Mouse (Mus musculus) G1E-ER4 (cell line): ENCODE measurements around the gene Nhp2. TPM values are rescaled to one million over a fixed set of nuclear protein-coding genes. Genes with fewer than 3 reads are reported as not detected.

ENCODE experiments used
- GATA1 ChIP-seq: IDR thresholded peaks from one replicate; pipeline ENCODE4 v1.8.0; 2012; ENCODE audit warnings: low read length, inconsistent platforms
- polyA plus RNA-seq: library from polyadenylated mRNA; stranded (reverse); fragments of >175 nt; gene quantifications from 2 replicates; pipeline ENCODE4 v1.2.3, GENCODE M21; 2012

The Nhp2 gene
- polyA plus RNA-seq, 1 experiment: 247 TPM

GRCm38 (mm10) chr11:51594715-51595350, 24.7 kb upstream of the Nhp2 start:
- TF ChIP-seq GATA1: no peak

DNA sequence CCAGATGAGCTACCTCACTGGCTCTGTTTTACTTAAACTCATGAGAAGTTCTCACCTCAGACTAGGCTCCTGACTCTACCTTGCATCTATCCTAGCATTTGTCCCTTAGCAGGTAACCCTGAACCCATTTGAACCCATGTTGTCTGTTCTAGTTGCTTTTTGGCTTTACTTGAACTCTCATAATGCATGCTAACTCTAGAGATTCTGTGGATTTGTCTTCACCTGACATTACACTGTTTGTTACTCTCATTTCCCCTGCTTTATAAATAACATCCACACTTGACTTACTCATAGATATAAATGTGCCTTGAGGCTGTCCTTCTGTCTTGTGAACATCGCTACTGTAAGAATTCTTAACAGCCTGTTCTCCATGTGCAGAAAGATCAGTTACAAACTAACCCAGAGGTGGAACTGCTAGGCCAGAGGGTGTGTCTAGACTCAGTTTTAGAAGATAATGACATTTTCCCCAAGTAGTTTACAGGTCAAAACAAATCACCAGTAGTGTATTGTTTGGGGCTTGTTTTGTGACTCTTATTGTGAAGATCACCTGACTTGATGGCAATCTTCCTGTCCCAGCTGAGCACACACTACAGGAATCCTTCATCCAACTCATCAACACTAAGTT, 24.0 kb upstream of the Nhp2 start:
- TF ChIP-seq GATA1: no peak

GRCm38 (mm10) chr11:51597553-51597952, 22.0 kb upstream of the Nhp2 start:
- no peak for TF ChIP-seq GATA1

DNA sequence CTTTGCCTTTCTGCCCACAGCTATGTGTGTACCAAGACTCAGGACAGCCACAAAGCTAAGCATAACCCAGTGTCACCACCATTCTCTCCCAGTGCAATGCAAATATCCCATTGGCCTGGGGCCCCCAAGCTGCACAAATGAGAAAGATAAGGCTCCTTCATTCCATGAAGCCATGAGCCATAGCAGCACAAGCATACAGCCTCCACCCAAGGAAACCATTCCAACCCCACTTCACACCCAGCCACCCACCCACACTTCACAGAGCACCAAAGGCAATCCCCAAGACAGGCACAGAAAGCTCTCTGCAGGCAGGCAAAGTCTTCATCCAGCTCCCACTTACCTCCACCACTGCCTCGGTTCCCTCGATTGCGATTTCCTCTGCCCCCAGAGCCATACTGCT, 17.3 kb upstream of the Nhp2 start:
- TF ChIP-seq GATA1: no peak

- no peak for TF ChIP-seq GATA1
Observed at GRCm38 (mm10) chr11:51605602-51606446, 13.7 kb upstream of the Nhp2 start.

- no peak for TF ChIP-seq GATA1
Observed at GRCm38 (mm10) chr11:51606447-51607095, 13.0 kb upstream of the Nhp2 start, which contains the start of gene Hnrnpab. Hnrnpab (minus strand) TSS chr11:51606847.

DNA sequence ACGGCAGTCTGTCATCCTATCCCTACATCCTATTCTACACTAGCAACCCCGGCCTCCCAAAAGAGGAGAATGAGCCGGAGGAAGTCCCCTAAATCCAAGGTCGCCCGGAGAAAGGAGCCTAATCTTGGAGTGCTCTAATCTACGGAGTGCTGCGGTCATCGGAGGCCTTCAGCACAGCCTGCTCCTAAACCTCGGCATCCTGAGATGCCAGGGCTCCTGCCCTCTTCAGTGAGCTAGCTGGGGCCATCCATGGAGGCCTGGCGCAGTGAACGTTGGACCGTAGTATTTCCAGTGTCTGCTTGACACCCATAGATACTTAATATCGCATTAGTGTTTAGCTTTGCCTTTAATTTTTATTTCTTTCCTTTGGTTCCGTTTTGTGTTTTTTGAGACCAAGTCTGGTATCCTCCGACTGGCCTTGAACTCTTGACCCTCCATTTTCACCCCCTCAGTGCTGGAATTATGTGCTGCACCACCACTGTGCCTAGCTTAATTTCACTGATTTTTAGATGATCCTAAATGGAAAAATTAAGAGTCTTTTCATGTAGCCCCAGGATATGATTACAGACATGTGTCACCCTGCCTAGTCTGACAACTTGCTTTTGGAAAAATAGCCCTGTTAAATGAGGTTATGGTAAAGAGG, 12.3 kb upstream of the Nhp2 start:
- TF ChIP-seq GATA1: no peak

DNA sequence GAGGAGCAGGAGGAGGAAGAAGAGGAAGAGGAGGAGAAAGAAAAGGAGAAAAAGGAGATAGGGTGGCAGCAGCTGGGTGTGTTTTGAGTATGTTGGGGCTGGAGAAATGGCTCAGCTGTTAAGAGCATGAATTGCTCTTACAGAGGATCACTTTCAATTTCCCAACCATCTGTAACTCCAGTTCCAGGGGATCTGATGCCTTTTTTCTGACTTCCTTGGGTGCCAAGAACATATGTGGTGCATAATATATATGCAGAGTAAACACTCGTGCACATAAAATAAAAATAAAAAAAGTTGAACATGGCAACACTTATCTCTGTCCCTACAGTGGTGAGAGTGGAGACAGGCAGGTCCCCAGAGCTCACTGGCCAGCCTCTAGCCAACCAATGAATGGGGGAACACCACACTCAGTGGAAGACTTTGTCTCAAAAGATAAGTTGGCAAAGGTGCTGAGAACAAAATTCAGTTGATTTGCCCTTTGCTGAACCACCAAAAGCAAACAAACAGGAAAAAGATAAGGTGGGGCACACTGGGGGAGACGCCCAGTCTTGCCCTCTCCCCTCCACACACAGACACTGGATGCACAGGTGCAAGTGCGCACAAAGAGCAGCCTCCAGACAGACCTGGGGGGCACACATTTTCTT, 10.1 kb upstream of the Nhp2 start:
- TF ChIP-seq GATA1: peak; percentile 4

DNA sequence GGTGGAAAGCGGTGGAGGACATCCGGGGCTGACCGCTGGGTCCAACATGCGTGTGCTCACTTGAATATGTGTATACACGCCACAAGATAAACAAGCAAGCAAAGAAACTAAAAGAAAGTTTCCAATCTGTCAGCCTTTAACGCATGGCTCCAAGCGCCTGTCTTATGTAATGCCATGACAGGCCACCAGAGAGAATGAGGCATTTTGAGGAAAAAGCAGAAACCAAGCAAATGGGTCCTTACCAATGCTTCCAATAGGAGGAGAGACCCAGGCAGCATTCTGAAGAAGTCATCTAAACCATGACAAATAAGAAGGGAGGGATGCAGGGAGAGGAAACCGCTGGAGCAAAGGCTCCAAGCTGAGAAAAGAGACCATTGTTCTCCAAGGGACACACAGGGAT, 5.3 kb upstream of the Nhp2 start:
- TF ChIP-seq GATA1: no peak

GRCm38 (mm10) chr11:51615129-51615528, 4.4 kb upstream of the Nhp2 start:
- TF ChIP-seq GATA1: no peak

DNA sequence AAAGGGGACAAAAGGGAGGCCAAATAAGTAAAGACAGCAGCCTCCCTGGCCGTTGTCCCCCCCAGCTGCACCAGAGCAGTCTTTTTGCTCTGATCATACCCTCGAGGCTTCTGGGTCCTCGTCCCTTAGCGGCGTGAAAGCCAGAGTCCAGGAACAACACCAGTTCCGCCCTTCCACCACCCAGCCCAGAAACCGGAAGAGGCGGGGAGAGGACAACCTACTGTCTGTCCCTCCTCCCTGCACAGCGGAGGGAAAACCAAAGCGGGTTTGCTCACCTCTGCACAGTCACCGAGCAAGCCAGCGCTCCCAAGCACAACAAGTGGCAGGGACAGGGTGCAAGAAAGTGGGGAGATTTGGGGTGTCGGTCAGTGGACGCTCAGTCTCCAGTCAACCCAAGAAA, 3.9 kb upstream of the Nhp2 start:
- TF ChIP-seq GATA1: no peak

GRCm38 (mm10) chr11:51617693-51618092, 1.8 kb upstream of the Nhp2 start:
- no peak for TF ChIP-seq GATA1

DNA sequence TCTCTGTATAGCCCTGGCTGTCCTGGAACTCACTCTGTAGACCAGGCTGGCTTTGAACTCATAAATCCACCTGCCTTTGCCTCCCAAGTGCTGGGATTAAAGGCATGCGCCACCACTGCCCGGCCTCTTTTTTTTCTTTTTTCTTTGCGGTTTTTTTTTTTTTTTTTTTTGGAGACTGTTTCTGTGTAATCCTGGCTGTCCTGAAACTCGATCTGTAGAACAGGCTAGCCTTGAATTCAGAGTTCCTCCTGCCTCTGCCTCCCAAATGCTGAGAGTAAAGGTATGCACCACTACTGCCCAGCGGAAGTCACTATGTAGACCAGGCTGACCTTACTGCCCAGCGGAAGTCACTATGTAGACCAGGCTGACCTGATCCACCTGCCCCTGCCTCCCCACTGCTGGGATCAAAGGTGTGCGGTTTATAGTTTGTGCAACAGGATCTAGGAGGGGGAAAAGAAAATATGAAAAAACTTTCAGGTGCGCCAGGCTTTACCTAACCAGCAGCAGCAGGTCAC, 584 bp upstream of the Nhp2 start:
- TF ChIP-seq GATA1: no peak

DNA sequence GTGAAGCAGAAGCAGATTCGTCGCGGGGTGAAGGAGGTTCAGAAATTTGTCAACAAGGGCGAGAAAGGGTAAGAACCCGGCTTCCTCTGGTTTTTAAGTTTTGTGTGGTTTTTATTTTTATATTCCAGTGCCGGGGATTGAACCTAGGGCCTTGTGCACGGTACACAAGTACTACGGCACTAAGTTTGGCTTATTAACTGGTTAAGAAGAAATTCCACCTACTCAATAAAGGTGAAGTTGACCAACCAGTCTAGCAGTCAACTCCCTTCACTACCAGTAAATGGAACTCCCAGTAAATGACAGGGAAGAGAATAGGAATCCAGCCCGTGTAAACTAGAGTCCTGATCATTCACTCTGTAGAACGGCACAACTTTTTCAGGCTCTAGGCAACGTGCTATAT, 549 bp downstream of the Nhp2 start:
- TF ChIP-seq GATA1: no peak

DNA sequence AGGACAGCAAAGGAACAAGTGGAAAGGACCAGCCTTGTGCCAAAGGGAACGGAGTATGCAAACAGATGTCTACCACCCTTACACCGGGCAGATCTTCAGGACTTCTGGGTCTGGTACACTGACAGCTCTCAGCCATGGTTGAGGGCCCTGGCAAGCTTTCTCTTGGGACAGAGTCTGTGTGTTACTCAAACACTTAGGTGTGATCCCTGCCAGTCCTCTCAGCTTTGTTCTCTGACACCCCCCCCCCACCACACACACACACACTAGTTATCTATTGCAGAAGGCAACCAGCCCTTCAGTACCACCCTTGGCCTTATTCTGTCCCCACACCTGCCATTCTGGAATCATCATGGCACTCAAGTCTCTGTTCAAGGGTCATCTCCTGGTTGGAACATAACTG, 2.2 kb downstream of the Nhp2 start:
- TF ChIP-seq GATA1: no peak

DNA sequence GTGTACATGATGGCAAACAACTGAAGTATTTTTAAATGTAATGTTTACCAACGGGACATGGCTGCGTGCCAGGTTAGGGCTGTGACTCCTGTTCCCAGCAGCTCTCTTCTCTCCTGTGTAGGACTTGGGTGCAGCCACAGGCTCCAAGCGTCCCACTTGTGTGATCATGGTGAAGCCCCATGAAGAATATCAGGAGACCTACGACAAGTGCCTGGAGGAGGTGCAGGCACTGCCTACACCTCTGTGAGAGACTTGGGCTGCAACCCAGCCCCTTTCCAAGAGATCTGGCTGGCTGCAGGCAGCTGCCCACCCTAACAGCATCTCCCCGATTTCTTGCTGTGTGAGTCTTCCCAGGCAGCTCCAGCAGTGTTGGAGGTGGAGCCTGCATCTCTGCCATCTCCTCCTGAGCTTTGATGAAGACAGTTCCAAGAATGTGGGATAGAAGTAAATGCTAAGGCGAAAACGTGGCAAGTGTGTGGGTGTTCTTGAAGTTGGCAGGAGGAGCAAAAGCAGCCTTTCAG, 3.5 kb downstream of the Nhp2 start:
- no peak for TF ChIP-seq GATA1
